Mouse (Mus musculus) embryonic facial prominence, embryonic 12.5 days (tissue): ENCODE data around the gene Usp38. TPM values are rescaled to one million over a fixed set of nuclear protein-coding genes. Genes with fewer than 3 reads are reported as not detected.

Source experiments
- polyA plus RNA-seq: library from polyadenylated mRNA; unstranded; fragments of >200 nt; fragmentation: Nextera tagmentation; extraction: Ambion mirVana; gene quantifications from 2 replicates; pipeline ENCODE4 v1.2.1, GENCODE M21; 2016

The Usp38 gene
- polyA plus RNA-seq, 1 experiment from 2014 or later, result 28.0 TPM

Other genes with a start within 250 kb of the Usp38 start
- 24.4 and 26.9 TPM in 2 replicates for gene Gab1, start 134.4 kb downstream of the Usp38 start, polyA plus RNA-seq